Mouse (Mus musculus): Measurements from ENCODE around the gene Dennd1a.

The Dennd1a gene

GRCm38 (mm10) chr2:38051485-38052085 is 235.6 kb downstream of the Dennd1a start:
- no peak for DNase-seq (ENCODE audit: low spot score in 2 of 2)

GRCm38 (mm10) chr2:38048996-38049395 is 238.2 kb downstream of the Dennd1a start:
- DNase-seq (ENCODE audit: low spot score in 2 of 2) = no peak

- no peak for DNase-seq (ENCODE audit: low spot score in 2 of 2)
Measured at GRCm38 (mm10) chr2:38045286-38045685, 241.9 kb downstream of the Dennd1a start.

- no peak for DNase-seq (ENCODE audit: low spot score in 2 of 2)
Measured at GRCm38 (mm10) chr2:38040845-38041244, 246.3 kb downstream of the Dennd1a start.

GRCm38 (mm10) chr2:38039621-38040020 is 247.6 kb downstream of the Dennd1a start:
- no peak for DNase-seq (ENCODE audit: low spot score in 2 of 2)

- no peak for DNase-seq (ENCODE audit: low spot score in 2 of 2)
Measured at GRCm38 (mm10) chr2:38028317-38028716, 258.9 kb downstream of the Dennd1a start.

GRCm38 (mm10) chr2:38025615-38026014 is 261.6 kb downstream of the Dennd1a start:
- no peak for DNase-seq (ENCODE audit: low spot score in 2 of 2)

- no peak for DNase-seq (ENCODE audit: low spot score in 2 of 2)
Measured at GRCm38 (mm10) chr2:38023741-38024130, 263.5 kb downstream of the Dennd1a start.

- no peak for DNase-seq (ENCODE audit: low spot score in 2 of 2)
Measured at GRCm38 (mm10) chr2:38023054-38023740, 264.0 kb downstream of the Dennd1a start.

GRCm38 (mm10) chr2:38021166-38021565 is 266.0 kb downstream of the Dennd1a start:
- DNase-seq (ENCODE audit: low spot score in 2 of 2) = no peak

- DNase-seq (ENCODE audit: low spot score in 2 of 2) = no peak
Measured at GRCm38 (mm10) chr2:38014702-38015101, 272.5 kb downstream of the Dennd1a start.

- no peak for DNase-seq (ENCODE audit: low spot score in 2 of 2)
Measured at GRCm38 (mm10) chr2:38013839-38014365, 273.3 kb downstream of the Dennd1a start.

- no peak for DNase-seq (ENCODE audit: low spot score in 2 of 2)
Measured at GRCm38 (mm10) chr2:38007238-38007637, 280.0 kb downstream of the Dennd1a start.

GRCm38 (mm10) chr2:38003183-38003680 is 284.0 kb downstream of the Dennd1a start:
- no peak for DNase-seq (ENCODE audit: low spot score in 2 of 2)

- DNase-seq (ENCODE audit: low spot score in 2 of 2) = no peak
Measured at GRCm38 (mm10) chr2:38001004-38001403, 286.2 kb downstream of the Dennd1a start.

- DNase-seq (ENCODE audit: low spot score in 2 of 2) = no peak
Measured at GRCm38 (mm10) chr2:37997966-37998365, 289.2 kb downstream of the Dennd1a start.

- DNase-seq (ENCODE audit: low spot score in 2 of 2) = no peak
Measured at GRCm38 (mm10) chr2:37989091-37989490, 298.1 kb downstream of the Dennd1a start.

GRCm38 (mm10) chr2:37988301-37988700 is 298.9 kb downstream of the Dennd1a start:
- DNase-seq (ENCODE audit: low spot score in 2 of 2) = no peak

- DNase-seq (ENCODE audit: low spot score in 2 of 2) = no peak
Measured at GRCm38 (mm10) chr2:37985690-37986222, 301.4 kb downstream of the Dennd1a start.

GRCm38 (mm10) chr2:37982714-37983113 is 304.5 kb downstream of the Dennd1a start:
- DNase-seq (ENCODE audit: low spot score in 2 of 2) = no peak

- DNase-seq (ENCODE audit: low spot score in 2 of 2) = peak; percentile 70 to 71
Measured at GRCm38 (mm10) chr2:37981562-37982403, 305.4 kb downstream of the Dennd1a start.

- no peak for DNase-seq (ENCODE audit: low spot score in 2 of 2)
Measured at GRCm38 (mm10) chr2:37974201-37974600, 313.0 kb downstream of the Dennd1a start.
